Mouse (Mus musculus) hindbrain, embryonic 15.5 days (tissue): ENCODE measurements around the gene Supt6. TPM values are rescaled to one million over a fixed set of nuclear protein-coding genes. Genes with fewer than 3 reads are reported as not detected.
"Not testable (repeated sequence)": the region's sequence is repeated elsewhere in the genome, so short reads cannot be mapped to it uniquely, and the experiment has no call there.

Experiments
- ATAC-seq: fragments of 200-750 bp; cut with Nextera tagmentation; 2 replicates; pipeline ENCODE4 v1.8.0; 2017; ENCODE audit warnings: low read depth, moderate number of reproducible peaks, moderate TSS enrichment; ENCODE audit not compliant: low FRiP score
- H3K27ac ChIP-seq: fragments of 300-500 bp; sonication (generic); replicated peaks from 2 replicates; pipeline ENCODE4 v1.5.1; 2015; ENCODE audit warnings: mild to moderate bottlenecking, inconsistent platforms
- H3K27me3 ChIP-seq: fragments of 300-500 bp; sonication (generic); 2 replicates; pipeline ENCODE4 v1.6.1; 2015; ENCODE audit warnings: control low read depth, inconsistent platforms
- H3K36me3 ChIP-seq: fragments of 300-500 bp; sonication (generic); 2 replicates; pipeline ENCODE4 v1.6.1; 2015; ENCODE audit warnings: control low read depth, inconsistent platforms
- H3K4me1 ChIP-seq: fragments of 300-500 bp; sonication (generic); replicated peaks from 2 replicates; pipeline ENCODE4 v1.6.1; 2015; ENCODE audit warnings: control low read depth, inconsistent platforms
- H3K4me2 ChIP-seq: fragments of 300-500 bp; sonication (generic); 2 replicates; pipeline ENCODE4 v1.6.1; 2015; ENCODE audit warnings: moderate library complexity, mild to moderate bottlenecking, inconsistent platforms
- H3K4me3 ChIP-seq: fragments of 300-500 bp; sonication (generic); 2 replicates; pipeline ENCODE4 v1.5.1; 2015; ENCODE audit warnings: mild to moderate bottlenecking, inconsistent platforms
- H3K9ac ChIP-seq: fragments of 300-500 bp; sonication (generic); 2 replicates; pipeline ENCODE4 v1.6.1; 2015; ENCODE audit warnings: inconsistent platforms
- H3K9me3 ChIP-seq: fragments of 300-500 bp; sonication (generic); 2 replicates; pipeline ENCODE4 v1.6.1; 2016; ENCODE audit warnings: control low read depth, inconsistent platforms
- WGBS: fragments of 180-500 bp; shearing (Covaris S2); methylation state at CpG from one replicate; pipeline ENCODE4 v1.1.7; 2015; 5-methylcytosine and 5-hydroxymethylcytosine counted together
- polyA plus RNA-seq: library from polyadenylated mRNA; unstranded; fragments of >200 nt; fragmentation: Nextera tagmentation; extraction: Ambion mirVana; gene quantifications from 2 replicates; pipeline ENCODE4 v1.2.1, GENCODE M21; 2015

Supt6 gene
- polyA plus RNA-seq, 1 experiment from 2014 or later: 27.4 TPM

DNA sequence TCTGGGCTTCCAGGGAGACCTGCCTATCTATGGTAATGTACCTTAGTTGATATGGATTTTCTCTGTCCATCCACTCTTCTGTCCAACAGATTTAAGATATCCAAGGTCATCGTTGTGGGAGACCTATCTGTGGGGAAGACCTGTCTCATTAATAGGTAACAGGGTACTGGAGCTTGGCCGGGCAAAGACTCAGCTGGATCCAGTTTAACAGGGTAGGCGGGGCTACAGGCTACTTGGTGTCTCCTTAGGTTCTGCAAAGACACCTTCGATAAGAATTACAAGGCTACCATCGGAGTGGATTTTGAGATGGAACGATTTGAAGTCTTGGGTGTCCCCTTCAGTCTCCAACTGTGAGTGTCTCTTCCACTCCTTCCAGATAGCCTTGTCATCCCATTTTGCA, 55.7 kb downstream of the Supt6 start:
- Histone ChIP-seq H3K4me1 (peaks cover 31% of the 10 kb centered on the region), H3K9ac (peak overlapping the region; percentile 72; the same call in 1 of the 2 replicates), H3K4me3 (peak overlapping the region; percentile 66), H3K9me3 (no peaks in the 10 kb centered on the region), H3K27ac (peak overlapping the region; percentile 88), H3K4me2 (peak overlapping the region; percentile 73), H3K27me3 (no peaks in the 10 kb centered on the region), H3K36me3 (peaks cover 26% of the 10 kb centered on the region)
- 69% methylated on average over 6 of the region's 6 CpGs for WGBS
- no peak for ATAC-seq

DNA sequence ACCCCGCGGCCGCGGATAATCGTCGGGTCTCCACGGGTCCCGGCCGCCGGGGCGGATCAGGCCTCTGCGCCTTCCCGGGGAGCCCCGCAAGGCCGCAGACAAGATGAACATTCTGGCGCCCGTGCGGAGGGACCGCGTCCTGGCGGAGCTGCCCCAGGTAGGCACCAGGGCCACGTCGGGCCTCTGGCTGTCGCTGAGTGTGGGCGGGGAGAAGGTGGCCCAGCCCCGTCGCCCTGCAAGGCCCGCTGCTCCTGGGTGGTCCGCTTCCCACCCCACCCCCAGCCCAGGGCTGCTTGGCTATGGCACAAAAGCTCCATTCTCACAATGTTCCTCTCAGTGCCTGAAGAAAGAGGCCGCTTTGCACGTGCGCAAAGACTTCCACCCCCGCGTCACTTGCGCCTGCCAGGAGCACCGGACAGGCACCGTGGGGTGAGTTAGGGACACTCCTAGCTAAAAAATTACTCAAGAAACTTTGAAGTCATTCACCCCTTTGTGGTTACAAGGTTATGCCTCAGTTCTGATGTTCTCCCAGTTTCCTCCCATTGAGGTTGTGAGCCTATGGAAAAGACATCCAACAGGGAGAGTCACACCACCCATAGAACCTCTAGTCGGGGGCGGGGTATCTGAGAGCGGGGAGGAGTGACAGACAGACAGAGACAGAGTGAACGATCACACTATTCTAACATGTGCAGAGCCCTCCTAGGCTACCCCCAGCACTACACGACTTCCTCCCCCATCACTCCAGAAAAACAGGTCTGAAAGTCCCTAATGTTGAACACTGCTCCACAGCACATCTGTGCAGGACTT, 56.4 kb downstream of the Supt6 start:
- peak overlapping the region; percentile 73 for H3K4me2 ChIP-seq
- under 1% methylated on average over 42 of the region's 42 CpGs for WGBS
- peak overlapping the region; percentile 66 for H3K4me3 ChIP-seq
- no peaks in the 10 kb centered on the region for H3K27me3 ChIP-seq
- ATAC-seq: peak; percentile 77
- H3K36me3 ChIP-seq: peaks cover 26% of the 10 kb centered on the region
- no peaks in the 10 kb centered on the region for H3K9me3 ChIP-seq
- H3K27ac ChIP-seq: peak overlapping the region; percentile 88
- H3K4me1 ChIP-seq: peaks cover 25% of the 10 kb centered on the region
- peak overlapping the region; percentile 72 for H3K9ac ChIP-seq

DNA sequence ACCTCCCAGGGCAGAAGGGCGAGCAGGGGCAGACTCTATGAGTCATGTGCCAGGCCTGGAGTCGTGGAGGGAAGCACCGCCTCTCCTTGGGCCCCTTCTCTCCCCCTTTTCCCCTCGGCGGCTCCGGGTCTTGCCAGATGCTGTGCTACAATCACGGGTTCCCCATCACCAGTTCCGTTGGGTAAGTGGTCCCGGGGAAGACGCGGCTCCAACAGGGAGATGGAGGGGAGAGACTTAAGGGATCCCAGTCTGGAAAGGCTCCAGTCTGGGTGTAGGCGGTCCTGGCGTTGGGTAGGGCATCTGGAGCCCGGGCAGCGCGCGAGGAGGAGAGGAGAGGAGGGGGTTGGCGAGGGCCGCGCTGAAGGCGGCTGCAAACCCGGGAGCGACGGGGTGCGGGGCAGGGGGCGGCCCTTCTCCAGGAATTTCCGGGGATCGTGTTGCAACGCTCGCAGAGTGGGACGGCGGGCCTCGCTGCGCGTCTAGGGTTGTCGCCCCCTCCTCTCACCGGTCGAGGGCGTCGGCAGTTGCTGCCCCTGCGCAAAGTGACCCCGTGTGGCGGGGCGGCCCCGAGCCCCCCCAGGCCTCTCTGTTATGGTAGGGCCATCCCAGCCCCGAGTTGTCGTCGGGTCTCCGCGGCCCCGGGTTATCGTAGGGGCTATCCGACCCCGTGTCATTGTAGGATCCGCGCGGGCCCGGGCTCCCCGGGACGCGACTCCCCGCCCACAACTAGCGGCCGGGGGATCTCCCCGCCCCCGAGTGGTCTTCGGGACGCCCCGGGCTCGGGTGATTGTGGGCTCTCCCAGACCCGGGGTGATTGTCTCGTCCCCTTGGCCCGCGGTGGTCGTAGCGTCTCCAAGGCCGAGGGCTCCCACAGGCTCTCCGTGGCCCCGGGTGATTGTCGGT, 57.2 kb downstream of the Supt6 start, which contains the start of gene Rab34:
Rab34 (plus strand) TSS at position 100 of the 903 bp plus-strand sequence.
- ATAC-seq: peak; percentile 78
- Histone ChIP-seq H3K9me3 (no peaks in the 10 kb centered on the region), H3K4me3 (peak within 1 kb of the TSS; percentile 66), H3K9ac (peak within 1 kb of the TSS; percentile 72), H3K27me3 (no peaks in the 10 kb centered on the region), H3K36me3 (peaks cover 24% of the 10 kb centered on the region), H3K4me2 (peak within 1 kb of the TSS; percentile 73), H3K27ac (peak within 1 kb of the TSS; percentile 88), H3K4me1 (peaks cover 27% of the 10 kb centered on the region)
- WGBS: under 1% methylated on average over 75 of the region's 80 CpGs

DNA sequence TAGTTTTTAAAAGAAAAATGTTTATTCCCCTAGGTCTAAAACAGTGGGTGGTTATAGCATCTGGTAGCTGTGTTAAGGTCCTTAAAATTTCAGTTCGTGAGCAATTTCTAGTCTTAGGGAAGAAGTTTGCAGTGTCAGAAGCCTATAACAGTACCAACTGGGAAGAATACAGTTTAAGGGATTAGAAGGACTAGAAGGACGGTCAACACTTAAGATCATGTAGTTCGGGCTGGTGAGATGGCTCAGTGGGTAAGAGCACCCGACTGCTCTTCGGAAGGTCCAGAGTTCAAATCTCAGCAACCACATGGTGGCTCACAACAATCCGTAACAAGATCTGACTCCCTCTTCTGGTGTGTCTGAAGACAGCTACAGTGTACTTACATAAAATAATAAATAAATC, 61.1 kb downstream of the Supt6 start:
- not testable (repeated sequence) for ATAC-seq, H3K27me3 ChIP-seq, H3K9ac ChIP-seq, H3K4me2 ChIP-seq, H3K9me3 ChIP-seq, H3K4me3 ChIP-seq, H3K27ac ChIP-seq
- Histone ChIP-seq H3K4me1 (peaks cover 45% of the 10 kb centered on the region), H3K36me3 (peaks cover 24% of the 10 kb centered on the region)
- 97% methylated on average over 6 of the region's 6 CpGs for WGBS

DNA sequence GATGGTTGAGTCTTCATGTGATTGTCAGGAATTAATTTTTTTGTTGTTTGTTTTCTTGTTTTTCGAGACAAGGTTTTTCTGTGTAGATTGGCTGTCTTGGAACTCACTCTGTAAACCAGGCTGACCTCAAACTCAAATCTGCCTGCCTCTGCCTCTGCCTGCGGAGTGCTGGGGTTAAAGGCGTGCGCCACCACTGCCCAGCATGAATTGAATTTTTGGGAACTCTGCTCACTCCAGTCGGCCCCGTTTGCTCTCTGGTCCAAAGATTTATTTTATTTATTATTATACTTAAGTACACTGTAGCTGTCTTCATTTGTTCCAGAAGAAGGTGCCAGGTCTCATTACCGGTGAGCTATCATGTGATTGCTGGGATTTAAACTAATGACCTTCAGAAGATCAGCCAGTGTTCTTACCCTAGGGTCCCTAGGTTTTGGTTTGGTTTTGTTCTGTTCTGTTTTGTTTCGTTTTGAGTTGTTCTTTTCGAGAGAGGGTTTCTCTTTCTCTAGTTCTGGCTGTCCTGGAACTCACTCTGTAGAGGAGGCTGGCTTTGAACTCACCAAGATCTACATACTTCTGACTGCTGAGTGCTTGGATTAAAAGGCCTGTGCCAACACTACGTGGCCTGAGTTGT, 61.8 kb downstream of the Supt6 start:
- peaks cover 47% of the 10 kb centered on the region for H3K4me1 ChIP-seq
- no peaks in the 10 kb centered on the region for H3K9me3 ChIP-seq
- peak overlapping the region; percentile 32 for H3K9ac ChIP-seq
- 53% methylated on average over 10 of the region's 10 CpGs for WGBS
- peak overlapping the region; percentile 94 for H3K27ac ChIP-seq
- no peaks in the 10 kb centered on the region for H3K27me3 ChIP-seq
- no peak for ATAC-seq
- peak overlapping the region; percentile 59 for H3K4me3 ChIP-seq
- peak overlapping the region; percentile 50 for H3K4me2 ChIP-seq
- H3K36me3 ChIP-seq: peaks cover 28% of the 10 kb centered on the region

DNA sequence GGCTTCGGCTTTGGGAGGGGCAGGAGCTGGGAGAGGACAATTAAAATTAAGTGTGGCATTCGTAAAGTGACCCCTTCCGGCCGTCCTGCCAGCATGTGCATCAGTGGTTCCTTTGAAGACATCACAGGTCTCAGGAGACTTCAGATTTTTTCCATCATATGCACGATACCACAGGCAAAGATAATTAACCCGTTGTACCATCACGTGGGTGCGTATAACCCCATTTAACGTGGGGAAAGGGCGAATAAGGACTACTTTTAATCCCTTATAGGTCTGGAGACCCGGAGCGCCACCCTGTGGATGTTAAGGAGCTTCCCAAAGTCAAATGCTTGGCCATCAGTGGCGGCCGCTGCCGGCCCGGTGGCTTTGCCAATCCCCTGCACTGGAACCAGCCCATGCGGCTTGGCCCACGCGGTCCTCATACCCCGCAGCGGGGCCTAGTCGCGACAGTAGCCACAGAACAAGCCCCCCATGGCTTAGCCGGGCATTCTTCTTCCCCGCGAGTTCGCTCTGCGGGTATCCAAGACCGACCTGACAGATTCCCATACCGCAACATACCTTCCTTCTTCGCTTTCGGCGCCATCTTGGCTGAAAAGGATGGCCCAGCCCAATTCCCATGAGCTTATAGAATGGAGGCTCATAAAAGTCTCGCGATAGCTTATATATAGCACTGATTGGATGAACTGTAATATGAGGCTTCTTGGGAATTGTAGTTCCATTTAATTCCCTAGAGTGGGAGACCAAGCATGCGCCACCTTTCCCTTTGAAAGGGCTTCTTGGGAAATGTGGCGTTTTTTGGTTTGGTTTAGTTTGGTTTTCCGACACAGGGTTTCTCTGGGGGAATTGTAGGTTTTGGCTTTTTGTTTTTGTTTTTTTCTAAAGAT, 62.6 kb downstream of the Supt6 start, which contains the start of gene Rpl23a:
Rpl23a (minus strand) TSS at position 624 of the 884 bp plus-strand sequence.
- peak within 1 kb of the TSS; percentile 94 for H3K27ac ChIP-seq
- H3K4me3 ChIP-seq: peak within 1 kb of the TSS; percentile 59
- peak within 1 kb of the TSS; percentile 69 for H3K9ac ChIP-seq
- H3K4me2 ChIP-seq: peak within 1 kb of the TSS; percentile 70
- under 1% methylated on average over 38 of the region's 38 CpGs for WGBS
- H3K27me3 ChIP-seq: no peaks in the 10 kb centered on the region
- peaks cover 28% of the 10 kb centered on the region for H3K36me3 ChIP-seq
- peak; percentile 95 for ATAC-seq
- no peaks in the 10 kb centered on the region for H3K9me3 ChIP-seq
- peaks cover 54% of the 10 kb centered on the region for H3K4me1 ChIP-seq

DNA sequence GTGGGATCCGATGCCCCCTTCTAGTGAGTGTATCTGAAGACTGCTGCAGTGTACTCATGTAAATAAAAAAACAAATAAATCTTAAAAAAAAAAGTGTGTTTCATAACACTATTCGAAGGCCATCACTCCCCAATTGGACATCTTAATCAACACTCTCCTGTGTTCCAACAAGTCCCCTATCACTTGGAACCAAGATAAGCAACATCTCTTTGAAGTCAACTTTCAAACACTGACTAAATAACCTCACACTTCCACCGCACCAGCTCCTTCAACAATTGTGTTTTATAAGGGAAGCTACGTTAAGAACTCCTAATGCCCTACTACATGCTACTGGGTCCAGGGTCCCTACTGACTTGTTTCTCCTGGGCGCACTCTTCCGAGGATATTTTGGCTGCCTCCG, 63.3 kb downstream of the Supt6 start:
- Histone ChIP-seq H3K9me3 (no peaks in the 10 kb centered on the region), H3K27me3 (no peaks in the 10 kb centered on the region), H3K27ac (peak overlapping the region; percentile 94), H3K4me3 (peak overlapping the region; percentile 59), H3K36me3 (peaks cover 28% of the 10 kb centered on the region), H3K4me1 (peaks cover 54% of the 10 kb centered on the region), H3K4me2 (peak overlapping the region; percentile 70), H3K9ac (peak overlapping the region; percentile 69)
- 13% methylated on average over 7 of the region's 7 CpGs for WGBS
- no peak for ATAC-seq

DNA sequence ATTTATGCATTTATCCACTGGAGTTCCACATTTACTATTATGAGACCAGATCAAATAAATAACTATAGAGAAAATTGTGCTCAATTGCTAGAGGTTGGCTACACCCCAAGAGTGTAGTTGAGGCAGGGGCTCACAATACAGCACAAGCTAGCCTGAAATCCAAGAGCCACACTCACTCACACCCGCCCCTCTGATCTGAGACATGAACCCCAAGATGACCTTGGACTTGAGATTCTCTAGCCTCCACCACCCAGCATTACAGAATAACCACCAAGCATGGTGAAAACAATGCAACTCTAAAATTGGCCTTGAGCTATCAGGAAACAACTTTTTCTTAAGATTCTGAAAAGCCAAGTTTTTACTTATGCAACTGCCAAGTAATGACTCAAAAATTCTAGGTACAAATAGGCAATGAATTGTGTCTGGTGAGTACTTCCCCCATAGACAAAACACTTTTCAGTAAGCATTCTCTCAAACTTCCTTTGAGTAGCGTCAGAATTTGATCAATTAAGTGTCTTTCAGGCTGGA, 63.9 kb downstream of the Supt6 start:
- no peak for ATAC-seq
- Histone ChIP-seq H3K9me3 (no peaks in the 10 kb centered on the region), H3K4me2 (peak overlapping the region; percentile 70), H3K27ac (no peak overlapping the region), H3K36me3 (peaks cover 28% of the 10 kb centered on the region), H3K9ac (peak overlapping the region; percentile 69), H3K27me3 (no peaks in the 10 kb centered on the region), H3K4me1 (peaks cover 59% of the 10 kb centered on the region), H3K4me3 (peak overlapping the region; percentile 59)
- WGBS: 53% methylated on average over 2 of the region's 2 CpGs

DNA sequence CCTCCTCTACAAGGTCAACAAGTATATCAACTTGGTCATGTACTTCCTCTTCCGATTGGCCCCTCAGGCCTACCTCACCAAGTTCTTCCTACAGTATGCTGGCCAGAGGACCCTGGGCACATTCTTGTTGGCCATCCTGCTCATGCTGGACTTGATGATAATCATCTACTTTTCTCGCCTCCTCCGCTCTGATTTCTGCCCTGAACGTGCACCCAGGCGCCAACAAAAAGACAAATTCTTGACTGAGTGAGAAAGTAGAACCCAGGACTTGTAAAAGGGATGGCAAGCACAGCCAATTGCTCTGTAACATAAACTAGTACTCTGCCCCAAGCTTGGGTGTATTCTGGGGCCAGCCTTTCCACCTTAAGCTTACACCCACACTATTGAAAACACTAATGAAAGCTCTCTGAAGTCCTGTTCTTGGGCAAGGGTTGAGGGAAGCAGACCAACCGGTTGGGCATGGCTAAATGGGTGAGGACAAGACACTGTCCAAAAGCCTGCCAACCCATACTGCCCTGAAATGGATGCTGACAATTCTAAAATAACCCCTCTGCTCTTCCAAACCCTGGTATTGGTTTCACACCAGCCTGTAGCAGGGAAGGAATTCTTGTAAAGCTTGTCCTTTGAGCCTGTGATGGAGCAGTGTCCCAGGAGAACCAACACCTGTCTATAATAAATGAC, 65.6 kb downstream of the Supt6 start:
- 80% methylated on average over 6 of the region's 6 CpGs for WGBS
- no peak overlapping the region for H3K27ac ChIP-seq
- H3K9ac ChIP-seq: no peak overlapping the region
- no peaks in the 10 kb centered on the region for H3K9me3 ChIP-seq
- H3K36me3 ChIP-seq: peaks cover 28% of the 10 kb centered on the region
- H3K4me1 ChIP-seq: peaks cover 69% of the 10 kb centered on the region
- ATAC-seq: no peak
- H3K4me3 ChIP-seq: 0 out of 2 replicates have a peak overlapping the region, but pooled peaks have one; percentile 78
- H3K4me2 ChIP-seq: peak overlapping the region; percentile 87; the same call in 1 of the 2 replicates
- H3K27me3 ChIP-seq: no peaks in the 10 kb centered on the region

DNA sequence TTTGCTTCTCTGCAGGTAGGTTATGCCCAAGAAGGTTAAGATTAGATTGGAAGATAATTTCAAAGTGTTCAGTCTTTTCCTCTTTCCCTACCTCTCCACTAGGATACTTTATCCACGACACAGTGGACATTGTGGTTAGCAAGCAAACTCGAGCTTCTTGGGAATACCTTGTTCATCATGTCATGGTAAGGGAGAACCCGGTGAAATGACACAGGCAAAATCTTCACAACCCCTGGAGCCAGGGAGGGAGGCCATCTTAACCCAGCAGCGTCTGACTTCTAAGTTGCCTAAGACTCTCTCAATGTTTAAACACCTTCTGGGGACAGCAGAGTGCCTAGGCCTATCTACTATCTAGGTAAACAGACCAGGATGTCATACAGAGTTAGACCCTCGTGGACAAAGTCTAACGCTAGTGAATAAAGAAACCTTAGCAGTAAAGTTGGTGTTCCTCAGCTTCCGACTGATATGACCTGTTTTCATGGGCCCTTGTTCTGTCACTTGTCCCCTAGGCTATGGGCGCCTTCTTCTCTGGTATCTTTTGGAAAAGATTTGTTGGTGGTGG, 66.3 kb downstream of the Supt6 start:
- Histone ChIP-seq H3K27ac (no peak overlapping the region), H3K9ac (no peak overlapping the region), H3K36me3 (peaks cover 28% of the 10 kb centered on the region), H3K4me2 (peak overlapping the region; percentile 87), H3K27me3 (no peaks in the 10 kb centered on the region), H3K4me1 (peaks cover 69% of the 10 kb centered on the region), H3K9me3 (no peaks in the 10 kb centered on the region), H3K4me3 (peak overlapping the region; percentile 78)
- no peak for ATAC-seq
- 34% methylated on average over 8 of the region's 8 CpGs for WGBS
